Mouse (Mus musculus): ENCODE data around the gene Polr2f.

GRCm38 (mm10) chr15:79127101-79127500, 13.7 kb upstream of the Polr2f start:
- TF ChIP-seq RCOR1 (IDR thresholded peaks at IDR 0.05; ENCODE audit: low read depth, low read length) (no peak), CTCF (IDR thresholded peaks at IDR 0.05 in 2 of 3, conservative IDR thresholded peaks at IDR 0.05 in 1 of 3; ENCODE audit: control insufficient read depth in 1 of 3, insufficient read depth in 1 of 3, low read depth in 2 of 3, low read length in 3 of 3, poor library complexity in 1 of 3, severe bottlenecking in 1 of 3) (no peak), ZNF384 (IDR thresholded peaks at IDR 0.05; ENCODE audit: low read depth, low read length) (no peak)
